Mouse (Mus musculus) CH12.LX (cell line): Measurements from ENCODE around the gene Suox. TPM values are rescaled to one million over a fixed set of nuclear protein-coding genes. Genes with fewer than 3 reads are reported as not detected.

Source experiments
- DNase-seq: peaks from one replicate; pipeline ENCODE4 v3.0.0-alpha.2; 2013; ENCODE audit errors: extremely low read depth
- H3K27ac ChIP-seq: 2 replicates; pipeline ENCODE4 v1.5.1; 2012; ENCODE audit warnings: low read depth, mild to moderate bottlenecking, control low read depth, moderate library complexity; ENCODE audit not compliant: insufficient read depth
- H3K27me3 ChIP-seq: replicated peaks from 2 replicates; pipeline ENCODE3; 2012; ENCODE audit warnings: inconsistent platforms
- H3K36me3 ChIP-seq, 2 experiments: replicated peaks in 1 of 2; 2 replicates each; pipeline versions ENCODE3 to v1.6.1; 2012; ENCODE audit warnings: inconsistent platforms in 1 of 2, low read length in 1 of 2, mild to moderate bottlenecking in 1 of 2, mixed read lengths in 1 of 2, moderate library complexity in 1 of 2; ENCODE audit not compliant: control insufficient read depth in 1 of 2, insufficient read depth in 1 of 2
- H3K4me1 ChIP-seq, 2 experiments: 2 replicates each; pipeline ENCODE4 v1.6.1; 2012; ENCODE audit warnings: inconsistent platforms in 1 of 2, moderate library complexity in 1 of 2; ENCODE audit not compliant: insufficient read depth in 2 of 2, control insufficient read depth in 1 of 2
- H3K4me2 ChIP-seq: 2 replicates; pipeline ENCODE4 v1.6.1; 2012; ENCODE audit warnings: low read depth, mild to moderate bottlenecking, control low read depth; ENCODE audit not compliant: poor library complexity, insufficient read depth, severe bottlenecking
- H3K4me3 ChIP-seq, 3 experiments: fragments of 150-350 bp in 1 of 3; sonication (generic) in 1 of 3; replicated peaks in 1 of 3; 2 replicates each; pipeline versions ENCODE3 to v1.5.1; 2011 to 2012; ENCODE audit warnings: low read depth in 2 of 3, low read length in 2 of 3, mild to moderate bottlenecking in 2 of 3, moderate library complexity in 2 of 3, control low read depth in 1 of 3, improper control_type of control experiment in 1 of 3, inconsistent platforms in 1 of 3, mixed read lengths in 1 of 3; ENCODE audit not compliant: poor library complexity in 1 of 3
- H3K79me2 ChIP-seq: replicated peaks from 2 replicates; pipeline ENCODE4 v1.6.1; 2012; ENCODE audit warnings: mild to moderate bottlenecking, moderate library complexity; ENCODE audit not compliant: control insufficient read depth, poor library complexity, insufficient read depth, severe bottlenecking; ENCODE audit errors: extremely low read depth
- H3K9ac ChIP-seq: 2 replicates; pipeline ENCODE4 v1.6.1; 2012; ENCODE audit warnings: low read depth, mild to moderate bottlenecking, control low read depth, moderate library complexity; ENCODE audit not compliant: insufficient read depth
- H3K9me3 ChIP-seq: replicated peaks from 2 replicates; pipeline ENCODE3; 2012; ENCODE audit warnings: low read length, inconsistent platforms, mixed read lengths
- BHLHE40 ChIP-seq: IDR thresholded peaks from 2 replicates; pipeline ENCODE4 v1.6.1; 2011; ENCODE audit warnings: mild to moderate bottlenecking, low read depth, low read length, improper control_type of control experiment
- CHD1 ChIP-seq: IDR thresholded peaks from 2 replicates; pipeline ENCODE4 v1.6.1; 2012; ENCODE audit warnings: low read depth, low read length, improper control_type of control experiment, inconsistent platforms
- CHD2 ChIP-seq: IDR thresholded peaks from 2 replicates; pipeline ENCODE4 v1.6.1; 2011; ENCODE audit warnings: low read length, improper control_type of control experiment
- E2F4 ChIP-seq: IDR thresholded peaks from 2 replicates; pipeline ENCODE4 v1.6.1; 2011; ENCODE audit warnings: low read depth, low read length, improper control_type of control experiment; ENCODE audit not compliant: insufficient replicate concordance
- EP300 ChIP-seq: IDR thresholded peaks from 2 replicates; pipeline ENCODE4 v1.6.1; 2011; ENCODE audit warnings: low read length, improper control_type of control experiment
- ETS1 ChIP-seq: conservative IDR thresholded peaks from 2 replicates; pipeline ENCODE4 v1.6.1; 2012; ENCODE audit warnings: low read depth, mild to moderate bottlenecking, inconsistent platforms, low read length, improper control_type of control experiment, moderate library complexity
- HCFC1 ChIP-seq: IDR thresholded peaks from 2 replicates; pipeline ENCODE4 v1.6.1; 2012; ENCODE audit warnings: low read depth, mild to moderate bottlenecking, inconsistent platforms, low read length, improper control_type of control experiment
- IRF4 ChIP-seq: IDR thresholded peaks from 2 replicates; pipeline ENCODE4 v1.6.1; 2014; ENCODE audit warnings: low read depth, mild to moderate bottlenecking, inconsistent platforms, low read length, improper control_type of control experiment
- JUN ChIP-seq: IDR thresholded peaks from 2 replicates; pipeline ENCODE4 v1.6.1; 2011; ENCODE audit warnings: low read depth, mild to moderate bottlenecking, low read length, improper control_type of control experiment, moderate library complexity; ENCODE audit not compliant: insufficient read depth
- JUND ChIP-seq: conservative IDR thresholded peaks from 2 replicates; pipeline ENCODE4 v1.6.1; 2011; ENCODE audit warnings: low read depth, low read length, improper control_type of control experiment
- KAT2A ChIP-seq: IDR thresholded peaks from 2 replicates; pipeline ENCODE4 v1.6.1; 2012; ENCODE audit warnings: low read length, improper control_type of control experiment, inconsistent platforms; ENCODE audit not compliant: insufficient replicate concordance
- MAFK ChIP-seq: IDR thresholded peaks from 2 replicates; pipeline ENCODE4 v1.6.1; 2011; ENCODE audit warnings: low read length, improper control_type of control experiment; ENCODE audit not compliant: insufficient replicate concordance
- MYC ChIP-seq: IDR thresholded peaks from 2 replicates; pipeline ENCODE4 v1.6.1; 2011; ENCODE audit warnings: low read depth, mild to moderate bottlenecking, improper control_type of control experiment, low read length
- NELFE ChIP-seq: IDR thresholded peaks from 2 replicates; pipeline ENCODE4 v1.6.1; 2011; ENCODE audit warnings: low read depth, low read length, improper control_type of control experiment
- POLR2A ChIP-seq: IDR thresholded peaks from 2 replicates; pipeline ENCODE4 v1.6.1; 2011; ENCODE audit warnings: low read depth, mild to moderate bottlenecking, improper control_type of control experiment, low read length
- SMC3 ChIP-seq: IDR thresholded peaks from 2 replicates; pipeline ENCODE4 v1.6.1; 2011; ENCODE audit warnings: low read depth, low read length, improper control_type of control experiment
- TBP ChIP-seq: conservative IDR thresholded peaks from 2 replicates; pipeline ENCODE4 v1.6.1; 2011; ENCODE audit warnings: low read depth, low read length, improper control_type of control experiment
- USF1 ChIP-seq: IDR thresholded peaks from 2 replicates; pipeline ENCODE4 v1.6.1; 2014; ENCODE audit warnings: low read depth, mild to moderate bottlenecking, inconsistent platforms, low read length, improper control_type of control experiment
- ZMIZ1 ChIP-seq: IDR thresholded peaks from 2 replicates; pipeline ENCODE4 v1.6.1; 2012; ENCODE audit warnings: low read depth, mild to moderate bottlenecking, inconsistent platforms, low read length, improper control_type of control experiment
- ZNF384 ChIP-seq: IDR thresholded peaks from 2 replicates; pipeline ENCODE4 v1.6.1; 2012; ENCODE audit warnings: low read depth, low read length, improper control_type of control experiment, inconsistent platforms
- dilution Hi-C: fragments of 300-500 bp; cut with MboI; formaldehyde crosslinking; loops from 2 replicates; pipeline ENCODE4 v1.14.3; 2020; ENCODE audit warnings: low sequenced_read_pairs; ENCODE audit not compliant: extremely low pct_unique_long_range_greater_than_20kb, extremely low pct_ligation_motif_present
- in situ Hi-C: fragments of 300-500 bp; cut with MboI; formaldehyde crosslinking; loops from 3 replicates; pipeline ENCODE4 v1.14.3; 2019; ENCODE audit warnings: low sequenced_read_pairs, low pct_ligation_motif_present, low pct_unique_long_range_greater_than_20kb, mixed read lengths
- polyA plus RNA-seq: library from polyadenylated mRNA; unstranded; fragments of >175 nt; gene quantifications from 2 replicates; pipeline ENCODE4 v1.2.1, GENCODE M21; 2012; ENCODE audit warnings: low read depth; ENCODE audit not compliant: insufficient read length
- total RNA-seq, 2 experiments: library from RNA; depleted of rRNA; stranded (reverse); fragments of 300-350 nt in 1 of 2; fragments of >200 nt in 1 of 2; gene quantifications; 2 replicates each; pipeline ENCODE4 v1.2.3; 2012 to 2014

Gene Suox
- total and polyA plus RNA-seq, 3 experiments, result 9.0 to 11.4 (median 10.5) TPM

GRCm38 (mm10) chr10:128637011-128637410 lies 36.9 kb downstream of the Suox start:
- peaks cover 6 to 9% of the 10 kb centered on the region in 2 experiments for H3K4me1 ChIP-seq
- dilution Hi-C loops, result no loop called here
- no peak for TF ChIP-seq MYC
- no peak for TF ChIP-seq POLR2A
- TF ChIP-seq SMC3, result no peak
- TF ChIP-seq E2F4, result no peak
- TF ChIP-seq HCFC1, result no peak
- TF ChIP-seq NELFE, result no peak
- TF ChIP-seq ZNF384, result no peak
- TF ChIP-seq MAFK, result no peak
- no peak for TF ChIP-seq TBP
- TF ChIP-seq USF1, result no peak
- no peak for TF ChIP-seq IRF4
- TF ChIP-seq BHLHE40, result no peak
- TF ChIP-seq CHD1, result no peak
- TF ChIP-seq EP300, result no peak
- TF ChIP-seq JUND, result no peak
- no peak overlapping the region for H3K9ac ChIP-seq
- no peak for DNase-seq
- H3K27ac ChIP-seq, result no peak overlapping the region
- H3K9me3 ChIP-seq, result no peaks in the 10 kb centered on the region
- in situ Hi-C loops, result no loop called here
- H3K27me3 ChIP-seq, result no peaks in the 10 kb centered on the region
- H3K4me3 ChIP-seq, result no peak overlapping the region
- H3K36me3 ChIP-seq, result peaks cover 0 to 4% of the 10 kb centered on the region in 2 experiments
- peak overlapping the region; percentile 2; the same call in 1 of the 2 replicates for H3K4me2 ChIP-seq
- no peaks in the 10 kb centered on the region for H3K79me2 ChIP-seq

DNA sequence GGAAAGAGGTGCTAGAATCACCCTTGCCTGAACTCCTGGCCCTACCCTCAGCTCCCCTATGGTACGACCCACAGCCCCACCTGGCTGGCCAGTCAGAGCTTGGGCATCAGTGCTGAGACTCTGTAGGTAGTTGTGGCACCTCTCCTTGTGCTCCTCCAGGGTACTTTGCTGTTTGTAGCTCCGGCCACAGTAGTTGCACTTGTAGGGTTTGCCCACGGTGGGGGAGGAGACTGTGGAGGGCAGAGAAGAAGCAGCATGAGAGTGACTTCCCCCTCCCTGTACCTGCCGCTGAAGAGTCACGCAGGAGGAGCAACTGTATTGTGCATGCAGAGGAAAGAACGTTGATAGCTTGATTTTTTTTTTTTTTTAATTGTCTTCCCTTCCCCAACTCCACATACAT lies 37.3 kb downstream of the Suox start:
- TF ChIP-seq ETS1, result no peak
- TF ChIP-seq NELFE, result no peak
- TF ChIP-seq MAFK, result no peak
- no peak for TF ChIP-seq CHD2
- TF ChIP-seq HCFC1, result no peak
- TF ChIP-seq ZMIZ1, result no peak
- no peak for TF ChIP-seq JUN
- no peak for TF ChIP-seq KAT2A
- TF ChIP-seq IRF4, result no peak
- dilution Hi-C loops, result no loop called here
- Histone ChIP-seq H3K4me1 (peaks cover 6 to 9% of the 10 kb centered on the region in 2 experiments), H3K9ac (no peak overlapping the region), H3K27ac (no peak overlapping the region), H3K4me3 (no peak overlapping the region), H3K79me2 (no peaks in the 10 kb centered on the region), H3K4me2 (0 out of 2 replicates have a peak overlapping the region, but pooled peaks have one; percentile 2), H3K36me3 (peaks cover 0 to 4% of the 10 kb centered on the region in 2 experiments), H3K9me3 (no peaks in the 10 kb centered on the region), H3K27me3 (no peaks in the 10 kb centered on the region)
- in situ Hi-C loops, result no loop called here
- DNase-seq, result no peak
